Mouse (Mus musculus): Measurements from ENCODE around the gene Col6a5. TPM values are rescaled to one million over a fixed set of nuclear protein-coding genes. Genes with fewer than 3 reads are reported as not detected.

The Col6a5 gene
- total and polyA plus RNA-seq, 2 experiments from 2014 or later, result 0.40 to 1.3 TPM

DNA sequence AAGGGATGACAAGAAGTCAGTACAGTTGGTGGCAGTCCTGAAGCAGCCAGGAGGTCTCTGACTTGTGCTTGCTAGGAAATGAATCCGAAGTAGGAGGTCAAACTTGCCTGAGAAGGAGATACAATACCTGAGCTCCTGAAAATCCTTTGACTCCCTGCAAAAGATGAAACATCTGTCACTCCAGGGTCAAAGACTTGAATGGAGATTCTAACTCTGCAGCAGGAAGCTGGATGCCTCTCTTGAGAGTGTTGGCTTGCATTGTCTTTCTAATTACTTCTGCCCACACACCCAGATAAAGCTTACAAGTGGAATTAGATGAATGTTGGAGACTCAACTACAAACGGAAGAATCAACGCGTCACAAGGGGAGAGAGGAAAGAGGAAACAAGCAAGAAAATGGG lies 45.3 kb downstream of the Col6a5 start:
- ATAC-seq, result no peak
- no peak overlapping the region for H3K9ac ChIP-seq
- H3K36me3 ChIP-seq (ENCODE audit: insufficient read depth), result no peaks in the 10 kb centered on the region
- no peaks in the 10 kb centered on the region for H3K4me1 ChIP-seq (ENCODE audit: insufficient read depth)
- no peaks in the 10 kb centered on the region for H3K9me3 ChIP-seq (ENCODE audit: low read length)
- H3K4me2 ChIP-seq (ENCODE audit: low read depth), result no peak overlapping the region
- WGBS, result 39% methylated on average over 4 of the region's 4 CpGs
- no peak overlapping the region for H3K27ac ChIP-seq (ENCODE audit: low read depth, low read length)
- H3K4me3 ChIP-seq (ENCODE audit: low read depth, low read length), result no peak overlapping the region
- TF ChIP-seq CTCF (IDR thresholded peaks at IDR 0.05; ENCODE audit: low read depth), result no peak
- H3K27me3 ChIP-seq (ENCODE audit: insufficient read depth, low read length), result no peaks in the 10 kb centered on the region
- DNase-seq, result no peak

DNA sequence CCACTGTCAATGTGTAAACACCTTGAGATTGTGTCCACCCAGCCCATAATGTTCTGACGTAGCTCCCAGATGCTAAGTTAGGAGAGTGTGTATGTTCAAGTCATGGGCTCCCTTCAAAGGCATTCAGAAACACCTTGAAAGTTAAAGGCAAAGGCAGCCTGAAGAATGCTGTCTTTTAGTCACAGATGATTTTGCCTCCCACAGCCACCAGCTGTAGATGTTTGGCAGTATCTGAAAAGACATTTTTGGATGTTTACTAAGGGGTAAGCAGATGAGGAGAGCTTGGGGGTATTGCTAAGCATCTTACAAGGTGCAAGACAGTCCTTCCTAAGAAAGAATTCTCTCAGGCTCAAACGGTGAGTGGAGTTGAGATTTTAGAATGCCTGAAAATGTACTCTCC lies 50.3 kb downstream of the Col6a5 start:
- DNase-seq (no peak), ATAC-seq (no peak)
- no peaks in the 10 kb centered on the region for H3K36me3 ChIP-seq (ENCODE audit: insufficient read depth)
- WGBS, result 78% methylated on average over 2 of the region's 2 CpGs
- no peak for TF ChIP-seq CTCF (IDR thresholded peaks at IDR 0.05; ENCODE audit: low read depth)
- no peaks in the 10 kb centered on the region for H3K27me3 ChIP-seq (ENCODE audit: insufficient read depth, low read length)
- no peak overlapping the region for H3K4me2 ChIP-seq (ENCODE audit: low read depth)
- H3K4me1 ChIP-seq (ENCODE audit: insufficient read depth), result no peaks in the 10 kb centered on the region
- no peak overlapping the region for H3K9ac ChIP-seq
- no peak overlapping the region for H3K27ac ChIP-seq (ENCODE audit: low read depth, low read length)
- no peak overlapping the region for H3K4me3 ChIP-seq (ENCODE audit: low read depth, low read length)
- H3K9me3 ChIP-seq (ENCODE audit: low read length), result no peaks in the 10 kb centered on the region

GRCm38 (mm10) chr9:105909352-105909751 lies 51.1 kb downstream of the Col6a5 start:
- Histone ChIP-seq H3K9me3 (ENCODE audit: low read length) (no peaks in the 10 kb centered on the region), H3K27me3 (ENCODE audit: insufficient read depth, low read length) (no peaks in the 10 kb centered on the region), H3K4me2 (ENCODE audit: low read depth) (no peak overlapping the region), H3K4me3 (ENCODE audit: low read depth, low read length) (no peak overlapping the region), H3K36me3 (ENCODE audit: insufficient read depth) (no peaks in the 10 kb centered on the region), H3K4me1 (ENCODE audit: insufficient read depth) (no peaks in the 10 kb centered on the region), H3K27ac (ENCODE audit: low read depth, low read length) (no peak overlapping the region), H3K9ac (no peak overlapping the region)
- 81% methylated on average over 2 of the region's 2 CpGs for WGBS
- no peak for DNase-seq
- ATAC-seq, result no peak
- TF ChIP-seq CTCF (IDR thresholded peaks at IDR 0.05; ENCODE audit: low read depth), result no peak

DNA sequence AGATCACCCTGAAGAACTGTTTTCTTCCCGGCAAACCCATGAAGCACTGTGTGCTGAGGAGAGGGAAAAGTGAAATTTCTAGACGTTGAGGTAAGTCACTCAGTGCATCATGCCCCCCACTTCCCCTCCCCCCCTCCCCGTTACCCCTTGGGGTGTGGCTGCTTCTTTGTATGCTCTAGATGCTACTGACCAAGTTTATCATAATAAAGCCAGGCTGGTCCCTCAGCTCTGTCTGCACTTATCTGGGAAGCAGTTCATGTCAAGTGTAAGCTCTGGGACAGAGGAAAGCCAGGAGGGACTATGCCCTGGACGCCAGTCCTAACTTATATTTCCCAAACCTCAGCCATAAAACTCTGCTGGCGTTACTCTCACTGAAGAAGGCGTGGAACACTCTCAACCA lies 53.0 kb downstream of the Col6a5 start:
- Histone ChIP-seq H3K36me3 (ENCODE audit: insufficient read depth) (no peaks in the 10 kb centered on the region), H3K27me3 (ENCODE audit: insufficient read depth, low read length) (no peaks in the 10 kb centered on the region), H3K9me3 (ENCODE audit: low read length) (no peaks in the 10 kb centered on the region), H3K4me1 (ENCODE audit: insufficient read depth) (no peaks in the 10 kb centered on the region), H3K27ac (ENCODE audit: low read depth, low read length) (no peak overlapping the region), H3K9ac (no peak overlapping the region), H3K4me2 (ENCODE audit: low read depth) (no peak overlapping the region), H3K4me3 (ENCODE audit: low read depth, low read length) (no peak overlapping the region)
- WGBS, result 80% methylated on average over 6 of the region's 6 CpGs
- TF ChIP-seq CTCF (IDR thresholded peaks at IDR 0.05; ENCODE audit: low read depth), result no peak
- DNase-seq (no peak), ATAC-seq (no peak)

DNA sequence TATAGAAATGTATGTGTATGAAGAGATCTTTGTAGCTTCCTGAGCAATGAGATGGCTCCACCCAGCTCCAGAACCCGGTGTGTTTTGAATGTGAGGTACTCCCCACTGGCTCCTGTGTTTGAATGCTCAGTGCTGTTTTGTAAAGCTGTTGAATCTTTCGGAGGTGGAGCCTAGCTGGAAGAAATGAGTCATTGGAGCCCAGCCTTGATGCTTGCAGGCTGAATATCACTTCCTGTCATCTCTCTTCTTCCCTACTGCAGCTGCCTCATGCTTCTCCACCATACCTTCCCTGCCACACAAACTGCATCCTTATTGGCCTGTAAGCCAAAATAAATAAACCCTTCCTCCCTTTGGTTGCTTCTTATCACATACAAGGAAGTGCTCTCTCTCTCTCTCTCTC lies 72.9 kb downstream of the Col6a5 start:
- Histone ChIP-seq H3K36me3 (ENCODE audit: insufficient read depth) (no peaks in the 10 kb centered on the region), H3K4me1 (ENCODE audit: insufficient read depth) (no peaks in the 10 kb centered on the region), H3K27me3 (ENCODE audit: insufficient read depth, low read length) (no peaks in the 10 kb centered on the region), H3K4me3 (ENCODE audit: low read depth, low read length) (no peak overlapping the region), H3K9me3 (ENCODE audit: low read length) (no peaks in the 10 kb centered on the region), H3K27ac (ENCODE audit: low read depth, low read length) (no peak overlapping the region), H3K9ac (no peak overlapping the region), H3K4me2 (ENCODE audit: low read depth) (no peak overlapping the region)
- ATAC-seq (peak; percentile 53; the same call in 1 of the 2 replicates), DNase-seq (peak; percentile 22)
- 19% methylated on average over 2 of the region's 2 CpGs for WGBS
- no peak for TF ChIP-seq CTCF (IDR thresholded peaks at IDR 0.05; ENCODE audit: low read depth)

- Histone ChIP-seq H3K9ac (no peak overlapping the region), H3K4me1 (ENCODE audit: insufficient read depth) (no peaks in the 10 kb centered on the region), H3K9me3 (ENCODE audit: low read length) (no peaks in the 10 kb centered on the region), H3K4me2 (ENCODE audit: low read depth) (no peak overlapping the region), H3K27me3 (ENCODE audit: insufficient read depth, low read length) (no peaks in the 10 kb centered on the region), H3K36me3 (ENCODE audit: insufficient read depth) (no peaks in the 10 kb centered on the region), H3K4me3 (ENCODE audit: low read depth, low read length) (no peak overlapping the region), H3K27ac (ENCODE audit: low read depth, low read length) (no peak overlapping the region)
- no peak for DNase-seq
- ATAC-seq, result no peak
- WGBS, result 67% methylated on average over 17 of the region's 17 CpGs
- no peak for TF ChIP-seq CTCF (IDR thresholded peaks at IDR 0.05; ENCODE audit: low read depth)
Observed at GRCm38 (mm10) chr9:105884656-105885430, 75.6 kb downstream of the Col6a5 start.

DNA sequence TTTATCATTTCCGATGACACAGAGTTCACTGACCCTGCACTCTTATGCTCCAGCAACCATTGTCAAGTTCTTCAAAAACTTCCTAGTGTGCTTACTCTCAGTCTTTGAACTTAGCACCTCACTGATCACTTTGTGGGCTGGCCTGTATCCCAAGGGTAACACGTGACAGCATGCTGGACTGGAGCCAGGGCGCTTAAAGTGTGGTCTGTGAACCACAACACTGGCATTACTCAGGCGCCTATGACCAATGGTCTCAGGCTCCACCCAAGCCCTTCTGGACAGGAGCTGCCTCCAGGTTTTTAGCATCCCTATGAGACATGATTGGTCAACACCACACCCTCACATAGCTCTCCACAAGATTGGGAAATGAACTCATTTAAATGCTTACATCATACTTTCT lies 79.7 kb downstream of the Col6a5 start:
- Histone ChIP-seq H3K27me3 (ENCODE audit: insufficient read depth, low read length) (no peaks in the 10 kb centered on the region), H3K4me3 (ENCODE audit: low read depth, low read length) (no peak overlapping the region), H3K4me1 (ENCODE audit: insufficient read depth) (no peaks in the 10 kb centered on the region), H3K4me2 (ENCODE audit: low read depth) (no peak overlapping the region), H3K27ac (ENCODE audit: low read depth, low read length) (no peak overlapping the region), H3K36me3 (ENCODE audit: insufficient read depth) (no peaks in the 10 kb centered on the region), H3K9ac (no peak overlapping the region), H3K9me3 (ENCODE audit: low read length) (no peaks in the 10 kb centered on the region)
- ATAC-seq (no peak), DNase-seq (no peak)
- WGBS, result 76% methylated on average over 4 of the region's 4 CpGs
- no peak for TF ChIP-seq CTCF (IDR thresholded peaks at IDR 0.05; ENCODE audit: low read depth)

Data from forebrain, postnatal 0 days (tissue).